Mouse (Mus musculus) T-helper 1 cell (primary cell): ENCODE measurements at regions not wholly inside any gene's neighbourhood (a gene's known extent, or its start where the extent isn't known, plus 50 kb on each side); places are given as distances from the start of the nearest gene placed in this dataset.
"Not testable (repeated sequence)": the region's sequence is repeated elsewhere in the genome, so short reads cannot be mapped to it uniquely, and the experiment has no call there.

ENCODE experiments used
- in situ Hi-C: fragments of 300-600 bp; cut with MboI, MseI; formaldehyde crosslinking; loops from one replicate; pipeline ENCODE4 v1.15.1; 2025; ENCODE audit warnings: high pct_unique_total_duplicates

- in situ Hi-C loops, result no loop called here
Measured at GRCm38 (mm10) chr15:19778651-19779050, 670.4 kb upstream of the Cdh12 start.

- in situ Hi-C loops, result no loop called here
Measured at GRCm38 (mm10) chr15:19783883-19784282, 665.2 kb upstream of the Cdh12 start.

GRCm38 (mm10) chr15:19806994-19807393 lies 642.1 kb upstream of the Cdh12 start:
- in situ Hi-C loops, result no loop called here

GRCm38 (mm10) chr15:19813647-19814046 lies 635.4 kb upstream of the Cdh12 start:
- in situ Hi-C loops, result no loop called here

- in situ Hi-C loops, result not testable (repeated sequence)
Measured at GRCm38 (mm10) chr15:19856892-19857655, 592.0 kb upstream of the Cdh12 start.

DNA sequence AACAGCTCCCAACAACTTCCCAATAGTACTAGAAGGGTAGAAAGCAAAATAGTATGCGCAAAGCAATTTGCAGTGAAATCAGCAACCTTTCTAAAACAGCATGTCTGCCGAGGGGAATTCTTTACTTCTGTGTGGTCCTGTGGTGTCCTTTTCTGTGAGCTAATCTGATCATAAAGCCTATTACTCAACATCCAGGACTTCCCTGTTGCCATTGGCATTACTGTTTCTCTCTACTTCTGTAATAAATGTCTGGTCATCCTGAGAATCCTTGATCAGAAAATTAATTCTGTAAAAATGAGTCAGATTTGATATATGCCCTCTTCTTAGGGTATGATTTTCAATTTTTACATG lies 591.4 kb upstream of the Cdh12 start:
- in situ Hi-C loops, result no loop called here

DNA sequence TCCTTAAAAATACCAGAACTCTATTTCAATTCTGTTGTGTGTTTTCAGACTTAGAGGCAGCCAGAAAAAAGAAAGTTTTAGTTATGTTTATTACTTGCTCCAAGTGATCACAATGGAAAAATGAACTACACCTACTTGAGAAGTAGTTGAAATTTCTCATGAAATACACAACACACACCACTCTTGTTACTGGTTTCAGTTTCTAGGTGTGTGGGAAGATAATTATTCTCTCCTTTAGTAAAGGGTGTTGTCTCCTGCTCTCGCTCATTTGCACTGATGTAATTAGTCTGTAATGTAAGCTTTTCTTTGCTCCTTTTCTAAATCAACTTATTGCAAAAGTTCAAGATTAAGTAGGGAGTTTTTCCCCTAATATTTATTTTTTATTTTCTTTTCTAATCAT lies 590.4 kb upstream of the Cdh12 start:
- in situ Hi-C loops, result no loop called here

DNA sequence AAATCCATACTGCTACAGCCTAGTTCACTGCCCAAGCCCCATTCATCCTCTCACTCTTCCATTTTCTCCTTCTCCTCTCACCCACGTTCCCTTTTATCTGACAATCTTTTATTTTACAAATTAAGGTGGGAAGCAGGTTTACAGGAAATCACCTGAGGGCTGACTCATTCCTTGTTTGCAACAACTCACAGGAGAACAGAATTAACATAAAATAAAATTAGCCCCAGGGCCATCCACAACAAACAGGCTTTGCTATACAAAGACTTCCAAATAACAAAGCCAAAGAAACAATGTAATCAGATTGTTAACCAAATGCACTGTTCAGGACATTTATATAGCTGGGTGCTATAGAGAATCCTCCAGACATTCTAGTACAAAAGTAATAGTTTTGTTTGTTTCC lies 585.1 kb upstream of the Cdh12 start:
- in situ Hi-C loops, result no loop called here

DNA sequence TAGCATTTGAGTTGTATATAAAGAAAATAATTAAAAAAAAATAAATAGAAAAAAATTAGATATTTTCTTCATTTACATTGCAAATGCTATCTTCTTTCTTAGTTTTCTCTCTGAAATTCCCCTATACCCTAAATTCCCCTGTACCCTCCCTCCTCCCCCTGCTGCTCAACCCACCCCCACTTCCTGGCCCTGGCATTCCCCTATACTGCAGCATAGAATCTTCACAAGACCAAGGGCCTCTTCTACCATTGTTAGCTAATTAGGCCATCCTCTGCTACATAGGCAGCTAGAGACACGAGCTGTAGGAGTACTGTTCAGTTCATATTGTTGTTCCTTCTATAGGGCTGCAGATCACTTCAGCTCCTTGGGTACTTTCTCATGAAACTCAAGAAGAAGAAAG lies 582.5 kb upstream of the Cdh12 start:
- in situ Hi-C loops, result no loop called here

GRCm38 (mm10) chr15:19869041-19869440 lies 580.0 kb upstream of the Cdh12 start:
- in situ Hi-C loops, result no loop called here

DNA sequence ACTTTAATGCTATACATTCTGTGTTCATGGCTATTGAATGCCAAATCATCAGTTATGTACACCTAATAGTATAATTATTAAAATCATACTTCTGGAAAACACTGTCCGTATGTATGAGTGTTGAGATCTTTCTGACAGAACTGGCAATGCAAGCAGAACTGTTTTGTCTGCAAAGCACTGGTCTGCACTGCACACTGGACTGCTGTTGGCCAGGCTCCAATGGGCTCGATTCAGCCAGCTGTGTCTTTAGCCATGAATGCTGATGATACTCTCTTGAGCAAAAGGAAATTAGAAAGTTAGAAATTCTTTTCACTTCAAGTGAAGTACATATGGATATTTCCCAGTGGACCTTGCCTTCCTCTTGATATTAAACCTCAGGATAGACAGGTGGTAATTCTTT lies 576.5 kb upstream of the Cdh12 start:
- in situ Hi-C loops, result loop anchor here (10.0 kb wide), 1 partner anchor 1368 kb away; no protein-coding TSS in a partner anchor
